Mouse (Mus musculus) stomach, postnatal 0 days (tissue): ENCODE results near the gene 1700003E16Rik. TPM values are rescaled to one million over a fixed set of nuclear protein-coding genes. Genes with fewer than 3 reads are reported as not detected.

Experiments
- ATAC-seq: fragments of 200-750 bp; cut with Nextera tagmentation; 2 replicates; pipeline ENCODE4 v1.8.0; 2017; ENCODE audit not compliant: low FRiP score, low TSS enrichment
- DNase-seq: peaks from one replicate; pipeline ENCODE4 v3.0.0-alpha.2; 2016; ENCODE audit warnings: low spot score
- H3K27ac ChIP-seq: fragments of 300-500 bp; sonication (generic); replicated peaks from 2 replicates; pipeline ENCODE4 v1.5.1; 2014; ENCODE audit warnings: mild to moderate bottlenecking, control low read depth
- H3K27me3 ChIP-seq: fragments of 300-500 bp; sonication (generic); 2 replicates; pipeline ENCODE4 v1.6.1; 2014; ENCODE audit warnings: low read length; ENCODE audit not compliant: control insufficient read depth, insufficient read depth
- H3K36me3 ChIP-seq: fragments of 300-500 bp; sonication (generic); 2 replicates; pipeline ENCODE4 v1.6.1; 2014; ENCODE audit warnings: low read length, mixed read lengths; ENCODE audit not compliant: control insufficient read depth, insufficient read depth
- H3K4me1 ChIP-seq: fragments of 300-500 bp; sonication (generic); replicated peaks from 2 replicates; pipeline ENCODE4 v1.6.1; 2014; ENCODE audit warnings: antibody characterized with exemption; ENCODE audit not compliant: control insufficient read depth, insufficient read depth
- H3K4me2 ChIP-seq: fragments of 300-500 bp; sonication (generic); replicated peaks from 2 replicates; pipeline ENCODE4 v1.6.1; 2014; ENCODE audit warnings: low read depth, mild to moderate bottlenecking, control low read depth, moderate library complexity
- H3K4me3 ChIP-seq: fragments of 300-500 bp; sonication (generic); 2 replicates; pipeline ENCODE4 v1.5.1; 2014; ENCODE audit warnings: low read depth, low read length, control low read depth
- H3K9ac ChIP-seq: fragments of 300-500 bp; sonication (generic); 2 replicates; pipeline ENCODE4 v1.6.1; 2014; ENCODE audit warnings: mild to moderate bottlenecking, low read length, control low read depth, mixed read lengths
- H3K9me3 ChIP-seq: fragments of 300-500 bp; sonication (generic); 2 replicates; pipeline ENCODE4 v1.6.1; 2016; ENCODE audit warnings: low read length; ENCODE audit not compliant: control insufficient read depth
- CTCF ChIP-seq: IDR thresholded peaks from 2 replicates; pipeline ENCODE4 v1.5.1; 2016; ENCODE audit warnings: antibody characterized with exemption, low read depth, mild to moderate bottlenecking, moderate library complexity
- EP300 ChIP-seq: optimal IDR thresholded peaks from 2 replicates; pipeline ENCODE3; 2016; ENCODE audit warnings: antibody characterized with exemption
- WGBS: fragments of 180-500 bp; shearing (Covaris S2); extraction: QIAGEN DNeasy Blood & Tissue Kit; methylation state at CpG from one replicate; pipeline ENCODE4 v1.1.7; 2014; 5-methylcytosine and 5-hydroxymethylcytosine counted together
- polyA plus RNA-seq: library from polyadenylated mRNA; unstranded; fragments of >200 nt; fragmentation: Nextera tagmentation; extraction: Ambion mirVana; gene quantifications from 2 replicates; pipeline ENCODE4 v1.2.1, GENCODE M21; 2015

The 1700003E16Rik gene
- polyA plus RNA-seq, 1 experiment from 2014 or later: 1.1 TPM

GRCm38 (mm10) chr6:83134951-83135513, 21.2 kb upstream of the 1700003E16Rik start, which contains the start of gene Rtkn:
Gene Rtkn (plus strand): TSS chr6:83135463.
- Histone ChIP-seq H3K4me2 (peak within 1 kb of the TSS; percentile 89), H3K9me3 (no peaks in the 10 kb centered on the region), H3K4me1 (peaks cover 2% of the 10 kb centered on the region), H3K4me3 (peak within 1 kb of the TSS; percentile 57), H3K9ac (peak within 1 kb of the TSS; percentile 89), H3K27me3 (no peaks in the 10 kb centered on the region), H3K27ac (peak within 1 kb of the TSS; percentile 99), H3K36me3 (no peaks in the 10 kb centered on the region)
- no peak for ATAC-seq
- TF ChIP-seq CTCF: no peak
- TF ChIP-seq EP300: no peak
- peak; percentile 50 for DNase-seq
- 53% methylated on average over 7 of the region's 7 CpGs for WGBS

GRCm38 (mm10) chr6:83135571-83136161, 20.5 kb upstream of the 1700003E16Rik start:
- no peaks in the 10 kb centered on the region for H3K27me3 ChIP-seq
- peak overlapping the region; percentile 89 for H3K9ac ChIP-seq
- ATAC-seq: 0 out of 2 replicates have a peak, but pooled peaks have one; percentile 8
- H3K27ac ChIP-seq: peak overlapping the region; percentile 99
- peak overlapping the region; percentile 89 for H3K4me2 ChIP-seq
- H3K36me3 ChIP-seq: no peaks in the 10 kb centered on the region
- WGBS: 5% methylated on average over 36 of the region's 37 CpGs
- TF ChIP-seq CTCF: no peak
- TF ChIP-seq EP300: no peak
- peaks cover 2% of the 10 kb centered on the region for H3K4me1 ChIP-seq
- DNase-seq: peak; percentile 80
- H3K9me3 ChIP-seq: no peaks in the 10 kb centered on the region
- peak overlapping the region; percentile 57 for H3K4me3 ChIP-seq

GRCm38 (mm10) chr6:83136291-83136880, 19.8 kb upstream of the 1700003E16Rik start:
- DNase-seq: peak; percentile 37
- no peaks in the 10 kb centered on the region for H3K27me3 ChIP-seq
- H3K4me2 ChIP-seq: peak overlapping the region; percentile 89
- H3K36me3 ChIP-seq: no peaks in the 10 kb centered on the region
- H3K9me3 ChIP-seq: no peaks in the 10 kb centered on the region
- peak overlapping the region; percentile 89 for H3K9ac ChIP-seq
- H3K4me1 ChIP-seq: peaks cover 2% of the 10 kb centered on the region
- WGBS: 23% methylated on average over 5 of the region's 5 CpGs
- H3K4me3 ChIP-seq: peak overlapping the region; percentile 57
- TF ChIP-seq CTCF (no peak), EP300 (no peak)
- H3K27ac ChIP-seq: peak overlapping the region; percentile 99
- peak; percentile 26; the same call in 1 of the 2 replicates for ATAC-seq

GRCm38 (mm10) chr6:83136881-83137575, 19.2 kb upstream of the 1700003E16Rik start:
- WGBS: under 1% methylated on average over 23 of the region's 26 CpGs

GRCm38 (mm10) chr6:83137576-83137950, 18.6 kb upstream of the 1700003E16Rik start:
- ATAC-seq (peak; percentile 73), DNase-seq (peak; percentile 92)
- 0% methylated on average over 12 of the region's 12 CpGs for WGBS
- peak overlapping the region; percentile 89 for H3K9ac ChIP-seq
- peak overlapping the region; percentile 89 for H3K4me2 ChIP-seq
- no peaks in the 10 kb centered on the region for H3K27me3 ChIP-seq
- H3K4me3 ChIP-seq: peak overlapping the region; percentile 57
- H3K36me3 ChIP-seq: no peaks in the 10 kb centered on the region
- H3K27ac ChIP-seq: peak overlapping the region; percentile 99
- no peaks in the 10 kb centered on the region for H3K9me3 ChIP-seq
- TF ChIP-seq CTCF (peak; percentile 23), EP300 (no peak)
- H3K4me1 ChIP-seq: peaks cover 6% of the 10 kb centered on the region

More at GRCm38 (mm10) chr6:83136881-83137575, 19.2 kb upstream of the 1700003E16Rik start:
- Histone ChIP-seq H3K27ac (peak overlapping the region; percentile 99), H3K36me3 (no peaks in the 10 kb centered on the region), H3K27me3 (no peaks in the 10 kb centered on the region), H3K4me3 (peak overlapping the region; percentile 57), H3K9me3 (no peaks in the 10 kb centered on the region), H3K4me1 (peaks cover 2% of the 10 kb centered on the region), H3K4me2 (peak overlapping the region; percentile 89), H3K9ac (peak overlapping the region; percentile 89)
- TF ChIP-seq EP300: no peak
- TF ChIP-seq CTCF: no peak
- peak; percentile 76 for ATAC-seq
- DNase-seq: peak; percentile 86
